Mouse (Mus musculus): Measurements from ENCODE around the gene Uck1. TPM values are rescaled to one million over a fixed set of nuclear protein-coding genes. Genes with fewer than 3 reads are reported as not detected.
"Not testable (repeated sequence)": the region's sequence is repeated elsewhere in the genome, so short reads cannot be mapped to it uniquely, and the experiment has no call there.

Uck1 gene
- polyA plus RNA-seq, 1 experiment: 47.7 TPM

GRCm38 (mm10) chr2:32305668-32306067 lies 45.7 kb upstream of the Uck1 start:
- Histone ChIP-seq H3K79me2 (ENCODE audit: control insufficient read depth, insufficient read depth) (no peaks in the 10 kb centered on the region), H3K4me3 (ENCODE audit: insufficient read depth, poor library complexity, severe bottlenecking) (peak overlapping the region; percentile 6), H3K27me3 (ENCODE audit: control insufficient read depth, insufficient read depth, insufficient read length) (no peaks in the 10 kb centered on the region), H3K36me3 (ENCODE audit: control insufficient read depth, insufficient read depth) (peaks cover 60% of the 10 kb centered on the region), H3ac (ENCODE audit: control insufficient read depth, insufficient read length, low read depth) (no peak overlapping the region), H3K79me3 (ENCODE audit: low read depth) (no peaks in the 10 kb centered on the region)
- TF ChIP-seq MAX (IDR thresholded peaks at IDR 0.05): no peak
- no peak for TF ChIP-seq CTCF (IDR thresholded peaks at IDR 0.05; ENCODE audit: control insufficient read depth, insufficient read depth, insufficient read length)
- TF ChIP-seq FOSL1 (IDR thresholded peaks at IDR 0.05; ENCODE audit: insufficient read depth, low read length, poor library complexity, severe bottlenecking): no peak
- no peak for TF ChIP-seq USF1 (IDR thresholded peaks at IDR 0.05; ENCODE audit: low read depth)
- no peak for TF ChIP-seq MYOG (IDR thresholded peaks at IDR 0.05; ENCODE audit: control insufficient read depth, extremely low read depth, insufficient read length)
- no peak for TF ChIP-seq CEBPB (IDR thresholded peaks at IDR 0.05; ENCODE audit: low read depth)
- no peak for TF ChIP-seq MYOD1 (IDR thresholded peaks at IDR 0.05; ENCODE audit: control insufficient read depth, insufficient read length, low read depth)

GRCm38 (mm10) chr2:32304145-32304832 lies 44.3 kb upstream of the Uck1 start:
- Histone ChIP-seq H3K4me3 (ENCODE audit: insufficient read depth, poor library complexity, severe bottlenecking) (no peak overlapping the region), H3K36me3 (ENCODE audit: control insufficient read depth, insufficient read depth) (peaks cover 59% of the 10 kb centered on the region), H3K79me2 (ENCODE audit: control insufficient read depth, insufficient read depth) (no peaks in the 10 kb centered on the region), H3K79me3 (ENCODE audit: low read depth) (no peaks in the 10 kb centered on the region), H3K27me3 (ENCODE audit: control insufficient read depth, insufficient read depth, insufficient read length) (no peaks in the 10 kb centered on the region), H3ac (ENCODE audit: control insufficient read depth, insufficient read length, low read depth) (no peak overlapping the region)
- TF ChIP-seq CEBPB (IDR thresholded peaks at IDR 0.05; ENCODE audit: low read depth) (no peak), CTCF (IDR thresholded peaks at IDR 0.05; ENCODE audit: control insufficient read depth, insufficient read depth, insufficient read length) (peak; percentile 70)

DNA sequence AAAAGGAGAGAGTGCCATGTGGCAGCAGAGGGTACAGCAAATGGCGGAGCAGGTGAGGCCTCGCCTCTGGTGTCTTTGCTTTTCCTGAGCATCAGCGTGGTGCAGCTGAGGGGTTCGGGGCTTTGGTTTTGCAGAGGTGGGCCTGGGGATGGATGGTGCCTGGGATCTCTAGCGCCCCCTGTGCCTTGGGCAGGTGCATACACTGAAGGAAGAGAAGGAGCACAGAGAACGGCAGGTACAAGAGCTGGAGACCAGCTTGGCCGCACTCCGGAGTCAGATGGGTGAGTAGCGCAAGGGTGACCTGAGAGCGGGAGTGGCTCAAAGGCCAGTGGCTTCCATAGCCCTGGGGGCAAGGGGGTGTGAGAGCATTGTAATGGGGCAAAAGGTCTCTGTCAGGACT lies 43.0 kb upstream of the Uck1 start:
- Histone ChIP-seq H3K36me3 (ENCODE audit: control insufficient read depth, insufficient read depth) (peaks cover 69% of the 10 kb centered on the region), H3K79me2 (ENCODE audit: control insufficient read depth, insufficient read depth) (no peaks in the 10 kb centered on the region), H3K79me3 (ENCODE audit: low read depth) (no peaks in the 10 kb centered on the region), H3ac (ENCODE audit: control insufficient read depth, insufficient read length, low read depth) (no peak overlapping the region), H3K4me3 (ENCODE audit: insufficient read depth, poor library complexity, severe bottlenecking) (no peak overlapping the region), H3K27me3 (ENCODE audit: control insufficient read depth, insufficient read depth, insufficient read length) (no peaks in the 10 kb centered on the region)
- no peak for TF ChIP-seq CEBPB (IDR thresholded peaks at IDR 0.05; ENCODE audit: low read depth)
- TF ChIP-seq USF1 (IDR thresholded peaks at IDR 0.05; ENCODE audit: low read depth): no peak
- no peak for TF ChIP-seq MYOD1 (IDR thresholded peaks at IDR 0.05; ENCODE audit: control insufficient read depth, insufficient read length, low read depth)
- TF ChIP-seq MAX (IDR thresholded peaks at IDR 0.05): no peak
- TF ChIP-seq CTCF (IDR thresholded peaks at IDR 0.05; ENCODE audit: control insufficient read depth, insufficient read depth, insufficient read length): no peak
- TF ChIP-seq MYOG (IDR thresholded peaks at IDR 0.05; ENCODE audit: control insufficient read depth, extremely low read depth, insufficient read length): no peak
- no peak for TF ChIP-seq FOSL1 (IDR thresholded peaks at IDR 0.05; ENCODE audit: insufficient read depth, low read length, poor library complexity, severe bottlenecking)

DNA sequence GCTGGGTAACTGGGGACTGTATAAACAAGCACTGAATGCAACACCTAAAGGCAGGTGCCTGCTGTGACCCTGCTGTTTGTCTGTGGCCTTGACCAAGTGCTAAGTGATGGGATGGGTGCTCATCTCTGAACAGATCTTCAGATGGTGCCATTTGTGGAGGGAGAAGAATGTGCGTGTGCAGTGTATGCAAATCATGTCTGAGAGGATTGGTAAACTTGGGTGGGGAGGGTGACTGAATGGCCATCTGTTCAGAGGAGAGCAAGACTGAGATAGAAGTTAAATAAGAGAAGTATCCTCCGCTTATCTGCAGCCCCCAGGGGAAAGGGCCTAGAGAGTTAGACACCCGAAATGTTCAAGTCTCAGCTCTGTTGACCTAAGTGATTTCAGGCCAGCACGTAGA lies 39.5 kb upstream of the Uck1 start:
- Histone ChIP-seq H3K79me3 (ENCODE audit: low read depth) (no peaks in the 10 kb centered on the region), H3ac (ENCODE audit: control insufficient read depth, insufficient read length, low read depth) (no peak overlapping the region), H3K36me3 (ENCODE audit: control insufficient read depth, insufficient read depth) (peaks cover 54% of the 10 kb centered on the region), H3K79me2 (ENCODE audit: control insufficient read depth, insufficient read depth) (peaks cover 2% of the 10 kb centered on the region), H3K4me3 (ENCODE audit: insufficient read depth, poor library complexity, severe bottlenecking) (no peak overlapping the region), H3K27me3 (ENCODE audit: control insufficient read depth, insufficient read depth, insufficient read length) (no peaks in the 10 kb centered on the region)
- TF ChIP-seq USF1 (IDR thresholded peaks at IDR 0.05; ENCODE audit: low read depth): no peak
- TF ChIP-seq FOSL1 (IDR thresholded peaks at IDR 0.05; ENCODE audit: insufficient read depth, low read length, poor library complexity, severe bottlenecking): no peak
- TF ChIP-seq MYOD1 (IDR thresholded peaks at IDR 0.05; ENCODE audit: control insufficient read depth, insufficient read length, low read depth): no peak
- no peak for TF ChIP-seq CEBPB (IDR thresholded peaks at IDR 0.05; ENCODE audit: low read depth)
- TF ChIP-seq MYOG (IDR thresholded peaks at IDR 0.05; ENCODE audit: control insufficient read depth, extremely low read depth, insufficient read length): no peak
- no peak for TF ChIP-seq CTCF (IDR thresholded peaks at IDR 0.05; ENCODE audit: control insufficient read depth, insufficient read depth, insufficient read length)
- no peak for TF ChIP-seq MAX (IDR thresholded peaks at IDR 0.05)

- peaks cover 12% of the 10 kb centered on the region for H3K79me2 ChIP-seq (ENCODE audit: control insufficient read depth, insufficient read depth)
- H3K4me3 ChIP-seq (ENCODE audit: insufficient read depth, poor library complexity, severe bottlenecking); H3K27me3 ChIP-seq (ENCODE audit: control insufficient read depth, insufficient read depth, insufficient read length); H3K79me3 ChIP-seq (ENCODE audit: low read depth); H3ac ChIP-seq (ENCODE audit: control insufficient read depth, insufficient read length, low read depth): not testable (repeated sequence)
- H3K36me3 ChIP-seq (ENCODE audit: control insufficient read depth, insufficient read depth): peaks cover 36% of the 10 kb centered on the region
These were observed 35.9 kb upstream of the Uck1 start for GRCm38 (mm10) chr2:32295842-32296241.

- no peak overlapping the region for H3K4me3 ChIP-seq (ENCODE audit: insufficient read depth, poor library complexity, severe bottlenecking)
- peaks cover 9% of the 10 kb centered on the region for H3K79me3 ChIP-seq (ENCODE audit: low read depth)
- TF ChIP-seq MYOD1 (IDR thresholded peaks at IDR 0.05; ENCODE audit: control insufficient read depth, insufficient read length, low read depth) (no peak), MAX (IDR thresholded peaks at IDR 0.05) (no peak), MYOG (IDR thresholded peaks at IDR 0.05; ENCODE audit: control insufficient read depth, extremely low read depth, insufficient read length) (no peak), USF1 (IDR thresholded peaks at IDR 0.05; ENCODE audit: low read depth) (no peak), CEBPB (IDR thresholded peaks at IDR 0.05; ENCODE audit: low read depth) (no peak), CTCF (IDR thresholded peaks at IDR 0.05; ENCODE audit: control insufficient read depth, insufficient read depth, insufficient read length) (no peak), FOSL1 (IDR thresholded peaks at IDR 0.05; ENCODE audit: insufficient read depth, low read length, poor library complexity, severe bottlenecking) (no peak)
- peaks cover 17% of the 10 kb centered on the region for H3K79me2 ChIP-seq (ENCODE audit: control insufficient read depth, insufficient read depth)
- peaks cover 36% of the 10 kb centered on the region for H3K36me3 ChIP-seq (ENCODE audit: control insufficient read depth, insufficient read depth)
- H3ac ChIP-seq (ENCODE audit: control insufficient read depth, insufficient read length, low read depth): no peak overlapping the region
- H3K27me3 ChIP-seq (ENCODE audit: control insufficient read depth, insufficient read depth, insufficient read length): no peaks in the 10 kb centered on the region
These were observed 35.3 kb upstream of the Uck1 start for GRCm38 (mm10) chr2:32295285-32295684.
